Mouse (Mus musculus) MEL (cell line): ENCODE data around the gene Cfap54. TPM values are rescaled to one million over a fixed set of nuclear protein-coding genes. Genes with fewer than 3 reads are reported as not detected.

Experiments
- DNase-seq: peaks from one replicate; pipeline ENCODE4 v3.0.0; 2011; ENCODE audit warnings: low read depth, low spot score
- H3K27ac ChIP-seq: 2 replicates; pipeline ENCODE4 v1.5.1; 2012; ENCODE audit warnings: low read depth, mild to moderate bottlenecking, control low read depth, low read length, moderate library complexity; ENCODE audit not compliant: control insufficient read depth
- H3K27me3 ChIP-seq, 2 experiments: fragments of 150-350 bp in 1 of 2; sonication (generic) in 1 of 2; 2 replicates each; pipeline ENCODE4 v1.6.1; 2012; ENCODE audit warnings: low read length in 2 of 2, mild to moderate bottlenecking in 2 of 2, improper control_type of control experiment in 1 of 2, moderate library complexity in 1 of 2; ENCODE audit not compliant: insufficient read depth in 2 of 2, control insufficient read depth in 1 of 2
- H3K36me3 ChIP-seq, 2 experiments: 2 replicates each; pipeline ENCODE4 v1.6.1; 2012 to 2014; ENCODE audit warnings: low read length in 2 of 2, improper control_type of control experiment in 1 of 2, inconsistent platforms in 1 of 2, mild to moderate bottlenecking in 1 of 2; ENCODE audit not compliant: insufficient read depth in 2 of 2, control insufficient read depth in 1 of 2
- H3K4me1 ChIP-seq, 2 experiments: fragments of 150-350 bp in 1 of 2; sonication (generic) in 1 of 2; 2 replicates each; pipeline ENCODE4 v1.6.1; 2012; ENCODE audit warnings: low read length in 2 of 2, improper control_type of control experiment in 1 of 2, mild to moderate bottlenecking in 1 of 2; ENCODE audit not compliant: insufficient read depth in 2 of 2, control insufficient read depth in 1 of 2
- H3K4me3 ChIP-seq, 2 experiments: fragments of 150-350 bp in 1 of 2; sonication (generic) in 1 of 2; 2 replicates each; pipeline ENCODE4 v1.5.1; 2012; ENCODE audit warnings: low read depth in 2 of 2, low read length in 2 of 2, mild to moderate bottlenecking in 2 of 2, moderate library complexity in 2 of 2, control low read depth in 1 of 2, improper control_type of control experiment in 1 of 2; ENCODE audit not compliant: control insufficient read depth in 1 of 2, insufficient read depth in 1 of 2
- H3K79me2 ChIP-seq: 2 replicates; pipeline ENCODE4 v1.6.1; 2012; ENCODE audit warnings: mild to moderate bottlenecking, low read length, moderate library complexity; ENCODE audit not compliant: control insufficient read depth, poor library complexity, insufficient read depth
- H3K9ac ChIP-seq: 2 replicates; pipeline ENCODE4 v1.6.1; 2012; ENCODE audit warnings: low read depth, mild to moderate bottlenecking, control low read depth, low read length, moderate library complexity; ENCODE audit not compliant: control insufficient read depth, poor library complexity, severe bottlenecking
- H3K9me3 ChIP-seq: fragments of 150-350 bp; sonication (generic); replicated peaks from 2 replicates; pipeline ENCODE4 v1.6.1; 2012; ENCODE audit warnings: mild to moderate bottlenecking, low read length, improper control_type of control experiment, moderate library complexity; ENCODE audit not compliant: insufficient read depth
- BHLHE40 ChIP-seq: IDR thresholded peaks from 2 replicates; pipeline ENCODE4 v1.6.1; 2012; ENCODE audit warnings: low read depth, mild to moderate bottlenecking, inconsistent platforms, low read length, improper control_type of control experiment, borderline replicate concordance
- CHD2 ChIP-seq: IDR thresholded peaks from 2 replicates; pipeline ENCODE4 v1.6.1; 2011; ENCODE audit warnings: low read length, improper control_type of control experiment
- CTCF ChIP-seq, 3 experiments: IDR thresholded peaks in 2 of 3; conservative IDR thresholded peaks in 1 of 3; 2 replicates each; pipeline ENCODE4 v1.5.1; 2011 to 2012; ENCODE audit warnings: low read length in 3 of 3, low read depth in 2 of 3, mild to moderate bottlenecking in 2 of 3, improper control_type of control experiment in 1 of 3, inconsistent platforms in 1 of 3, mixed read lengths in 1 of 3, moderate library complexity in 1 of 3; ENCODE audit not compliant: control insufficient read depth in 1 of 3, insufficient read depth in 1 of 3, poor library complexity in 1 of 3, severe bottlenecking in 1 of 3
- E2F4 ChIP-seq: IDR thresholded peaks from 2 replicates; pipeline ENCODE4 v1.6.1; 2011; ENCODE audit warnings: low read depth, low read length, improper control_type of control experiment, borderline replicate concordance
- ELF1 ChIP-seq: IDR thresholded peaks from 2 replicates; pipeline ENCODE4 v1.6.1; 2014; ENCODE audit warnings: low read depth, mild to moderate bottlenecking, inconsistent platforms, low read length, improper control_type of control experiment, moderate library complexity
- EP300 ChIP-seq, 2 experiments: IDR thresholded peaks; 2 replicates each; pipeline ENCODE4 v1.6.1; 2011; ENCODE audit warnings: improper control_type of control experiment in 2 of 2, low read length in 2 of 2, low read depth in 1 of 2, mild to moderate bottlenecking in 1 of 2
- MAFK ChIP-seq: IDR thresholded peaks from 2 replicates; pipeline ENCODE4 v1.6.1; 2011; ENCODE audit warnings: low read depth, mild to moderate bottlenecking, low read length, improper control_type of control experiment, borderline replicate concordance
- MAZ ChIP-seq: IDR thresholded peaks from 2 replicates; pipeline ENCODE4 v1.6.1; 2012; ENCODE audit warnings: low read depth, mild to moderate bottlenecking, inconsistent platforms, low read length, improper control_type of control experiment
- POLR2A ChIP-seq, 2 experiments: IDR thresholded peaks; 2 replicates each; pipeline ENCODE4 v1.6.1; 2011 to 2012; ENCODE audit warnings: low read length in 2 of 2, mild to moderate bottlenecking in 2 of 2, control low read depth in 1 of 2, improper control_type of control experiment in 1 of 2, low read depth in 1 of 2, moderate library complexity in 1 of 2; ENCODE audit not compliant: control insufficient read depth in 1 of 2, insufficient read depth in 1 of 2, poor library complexity in 1 of 2
- POLR2AphosphoS2 ChIP-seq: IDR thresholded peaks from 2 replicates; pipeline ENCODE4 v1.6.1; 2011; ENCODE audit warnings: low read length, improper control_type of control experiment
- POLR2AphosphoS5 ChIP-seq: IDR thresholded peaks from 2 replicates; pipeline ENCODE4 v1.6.1; 2012; ENCODE audit warnings: low read depth, borderline replicate concordance, mild to moderate bottlenecking, inconsistent platforms, low read length, moderate library complexity, mixed read lengths
- RAD21 ChIP-seq: IDR thresholded peaks from 2 replicates; pipeline ENCODE4 v1.6.1; 2011; ENCODE audit warnings: mild to moderate bottlenecking, low read depth, low read length, improper control_type of control experiment
- RCOR1 ChIP-seq: IDR thresholded peaks from 2 replicates; pipeline ENCODE4 v1.6.1; 2012; ENCODE audit warnings: low read depth, mild to moderate bottlenecking, inconsistent platforms, low read length, improper control_type of control experiment
- SMC3 ChIP-seq: IDR thresholded peaks from 2 replicates; pipeline ENCODE4 v1.6.1; 2011; ENCODE audit warnings: low read depth, low read length, improper control_type of control experiment
- UBTF ChIP-seq: IDR thresholded peaks from 2 replicates; pipeline ENCODE4 v1.6.1; 2012; ENCODE audit warnings: low read depth, mild to moderate bottlenecking, inconsistent platforms, low read length, improper control_type of control experiment, moderate library complexity, borderline replicate concordance; ENCODE audit not compliant: insufficient read depth
- USF1 ChIP-seq: IDR thresholded peaks from 2 replicates; pipeline ENCODE4 v1.6.1; 2014; ENCODE audit warnings: low read depth, mild to moderate bottlenecking, inconsistent platforms, low read length, improper control_type of control experiment, moderate library complexity
- ZKSCAN1 ChIP-seq: IDR thresholded peaks from 2 replicates; pipeline ENCODE4 v1.6.1; 2012; ENCODE audit warnings: low read depth, mild to moderate bottlenecking, inconsistent platforms, low read length, improper control_type of control experiment, moderate library complexity
- ZMIZ1 ChIP-seq: IDR thresholded peaks from 2 replicates; pipeline ENCODE4 v1.6.1; 2012; ENCODE audit warnings: low read depth, mild to moderate bottlenecking, inconsistent platforms, low read length, improper control_type of control experiment, moderate library complexity
- polyA plus RNA-seq, 2 experiments: library from polyadenylated mRNA; stranded (reverse) in 1 of 2; unstranded in 1 of 2; fragments of >175 nt in 1 of 2; fragments of >200 nt in 1 of 2; gene quantifications; 2 replicates each; pipeline versions ENCODE4 v1.2.1 to v1.2.4; 2012; ENCODE audit warnings: low replicate concordance in 2 of 2, low read depth in 1 of 2; ENCODE audit not compliant: insufficient read length in 2 of 2, insufficient read depth in 1 of 2, missing spikeins in 1 of 2
- total RNA-seq: library from RNA; depleted of rRNA; stranded (reverse); fragments of 300-350 nt; gene quantifications from 2 replicates; pipeline ENCODE4 v1.2.3, GENCODE M21; 2012

Gene Cfap54
- total and polyA plus RNA-seq, 3 experiments = 2.0 to 2.7 TPM; not detected in 1

- TF ChIP-seq UBTF = 0 out of 2 replicates have a peak, but pooled peaks have one; percentile 41
- TF ChIP-seq CHD2 = peak; percentile 83
- TF ChIP-seq POLR2A (IDR thresholded peaks at IDR 0.05; ENCODE audit: control insufficient read depth in 1 of 2, insufficient read depth in 1 of 2, low read depth in 1 of 2, low read length in 2 of 2, poor library complexity in 1 of 2) = peak in 1 of 2 experiments; percentile 73; a peak in 2 of 4 replicates
- peak; percentile 78 to 87 for TF ChIP-seq EP300 (IDR thresholded peaks at IDR 0.05; ENCODE audit: low read depth in 1 of 2, low read length in 2 of 2)
- peak; percentile 86 for TF ChIP-seq RAD21
Measured at GRCm38 (mm10) chr10:93070121-93070898, 11.1 kb downstream of the Cfap54 start (continued).

- peak; percentile 61 for DNase-seq
- Histone ChIP-seq H3K27me3 (no peaks in the 10 kb centered on the region), H3K9me3 (no peaks in the 10 kb centered on the region), H3K4me3 (peak overlapping the region; percentile 45), H3K79me2 (no peaks in the 10 kb centered on the region), H3K36me3 (peaks cover 0 to 21% of the 10 kb centered on the region in 2 experiments; a peak in 2 of 4 replicates), H3K27ac (peak overlapping the region; percentile 92)
- TF ChIP-seq POLR2AphosphoS2 (no peak), USF1 (no peak), MAZ (no peak), POLR2AphosphoS5 (no peak), E2F4 (no peak), ZKSCAN1 (no peak), EP300 (IDR thresholded peaks at IDR 0.05; ENCODE audit: low read depth in 1 of 2, low read length in 2 of 2) (no peak), CHD2 (no peak), ELF1 (no peak), UBTF (no peak), ZMIZ1 (no peak), SMC3 (no peak), MAFK (no peak), CTCF (IDR thresholded peaks at IDR 0.05 in 2 of 3, conservative IDR thresholded peaks at IDR 0.05 in 1 of 3; ENCODE audit: control insufficient read depth in 1 of 3, insufficient read depth in 1 of 3, low read depth in 2 of 3, low read length in 3 of 3, poor library complexity in 1 of 3, severe bottlenecking in 1 of 3) (no peak), RCOR1 (no peak), BHLHE40 (no peak)
- TF ChIP-seq, all 39 proteins: peak for 0
- Histone ChIP-seq H3K4me1 (peaks cover 15 to 22% of the 10 kb centered on the region in 2 experiments), H3K9ac (peak overlapping the region; percentile 69)
Measured at GRCm38 (mm10) chr10:93069721-93070120, 11.7 kb downstream of the Cfap54 start.
